Mouse (Mus musculus): ENCODE measurements around the gene Rtca. TPM values are rescaled to one million over a fixed set of nuclear protein-coding genes. Genes with fewer than 3 reads are reported as not detected.

The Rtca gene
- polyA plus RNA-seq (2015; fragmentation: Nextera tagmentation; extraction: Ambion mirVana), result 103 and 107 TPM in 2 replicates

GRCm38 (mm10) chr3:116507772-116508351 is at the start of gene Rtca:
Gene Rtca (minus strand): TSS chr3:116508208.
- Histone ChIP-seq H3K9me3 (no peaks in the 10 kb centered on the region), H3K27me3 (no peaks in the 10 kb centered on the region), H3K9ac (replicated peaks) (peak within 1 kb of the TSS; percentile 81), H3K27ac (replicated peaks) (peak within 1 kb of the TSS; percentile 77), H3K4me1 (peaks cover 22% of the 10 kb centered on the region), H3K4me2 (replicated peaks) (peak within 1 kb of the TSS; percentile 60), H3K4me3 (peak within 1 kb of the TSS; percentile 76), H3K36me3 (peaks cover 23% of the 10 kb centered on the region)
- under 1% methylated on average over 44 of the region's 44 CpGs for WGBS
- peak; percentile 97 for ATAC-seq (replicated peaks)

GRCm38 (mm10) chr3:116551362-116551761 is 43.4 kb upstream of the Rtca start:
- WGBS, result 95% methylated on average over 5 of the region's 5 CpGs
- Histone ChIP-seq H3K27ac (replicated peaks) (no peak overlapping the region), H3K4me3 (no peak overlapping the region), H3K4me1 (no peaks in the 10 kb centered on the region), H3K9ac (replicated peaks) (no peak overlapping the region), H3K36me3 (peaks cover 13% of the 10 kb centered on the region; the same call in 1 of the 2 replicates), H3K4me2 (replicated peaks) (no peak overlapping the region), H3K27me3 (no peaks in the 10 kb centered on the region), H3K9me3 (no peaks in the 10 kb centered on the region)
- ATAC-seq (replicated peaks), result no peak

GRCm38 (mm10) chr3:116547430-116547829 is 39.4 kb upstream of the Rtca start:
- peaks cover 27% of the 10 kb centered on the region for H3K36me3 ChIP-seq
- H3K4me3 ChIP-seq, result no peak overlapping the region
- no peak overlapping the region for H3K4me2 ChIP-seq (replicated peaks)
- no peaks in the 10 kb centered on the region for H3K4me1 ChIP-seq
- no peak for ATAC-seq (replicated peaks)
- WGBS, result 90% methylated on average over 5 of the region's 5 CpGs
- H3K27ac ChIP-seq (replicated peaks), result no peak overlapping the region
- H3K9me3 ChIP-seq, result no peaks in the 10 kb centered on the region
- no peaks in the 10 kb centered on the region for H3K27me3 ChIP-seq
- no peak overlapping the region for H3K9ac ChIP-seq (replicated peaks)

GRCm38 (mm10) chr3:116542532-116542931 is 34.5 kb upstream of the Rtca start:
- WGBS, result 89% methylated on average over 3 of the region's 3 CpGs
- no peak overlapping the region for H3K9ac ChIP-seq (replicated peaks)
- no peak overlapping the region for H3K27ac ChIP-seq (replicated peaks)
- H3K4me1 ChIP-seq, result no peaks in the 10 kb centered on the region
- H3K27me3 ChIP-seq, result no peaks in the 10 kb centered on the region
- no peak overlapping the region for H3K4me2 ChIP-seq (replicated peaks)
- H3K9me3 ChIP-seq, result no peaks in the 10 kb centered on the region
- H3K36me3 ChIP-seq, result peaks cover 41% of the 10 kb centered on the region
- no peak for ATAC-seq (replicated peaks)
- no peak overlapping the region for H3K4me3 ChIP-seq

GRCm38 (mm10) chr3:116542070-116542469 is 34.1 kb upstream of the Rtca start:
- H3K4me3 ChIP-seq, result no peak overlapping the region
- H3K9ac ChIP-seq (replicated peaks), result no peak overlapping the region
- H3K27me3 ChIP-seq, result no peaks in the 10 kb centered on the region
- peaks cover 42% of the 10 kb centered on the region for H3K36me3 ChIP-seq
- H3K4me1 ChIP-seq, result no peaks in the 10 kb centered on the region
- ATAC-seq (replicated peaks), result no peak
- H3K4me2 ChIP-seq (replicated peaks), result no peak overlapping the region
- no peak overlapping the region for H3K27ac ChIP-seq (replicated peaks)
- 84% methylated on average over 2 of the region's 2 CpGs for WGBS
- H3K9me3 ChIP-seq, result no peaks in the 10 kb centered on the region

- H3K9me3 ChIP-seq, result no peaks in the 10 kb centered on the region
- no peaks in the 10 kb centered on the region for H3K27me3 ChIP-seq
- H3K4me3 ChIP-seq, result no peak overlapping the region
- no peak for ATAC-seq (replicated peaks)
- H3K4me1 ChIP-seq, result no peaks in the 10 kb centered on the region
- WGBS, result 61% methylated on average over 6 of the region's 6 CpGs
- no peak overlapping the region for H3K4me2 ChIP-seq (replicated peaks)
- H3K27ac ChIP-seq (replicated peaks), result no peak overlapping the region
- no peak overlapping the region for H3K9ac ChIP-seq (replicated peaks)
- H3K36me3 ChIP-seq, result peaks cover 46% of the 10 kb centered on the region
These were observed 29.2 kb upstream of the Rtca start for GRCm38 (mm10) chr3:116537200-116537573.

- Histone ChIP-seq H3K27me3 (no peaks in the 10 kb centered on the region), H3K4me1 (no peaks in the 10 kb centered on the region), H3K9ac (replicated peaks) (no peak overlapping the region), H3K4me3 (no peak overlapping the region), H3K36me3 (peaks cover 46% of the 10 kb centered on the region), H3K4me2 (replicated peaks) (no peak overlapping the region), H3K9me3 (no peaks in the 10 kb centered on the region), H3K27ac (replicated peaks) (no peak overlapping the region)
- ATAC-seq (replicated peaks), result no peak
- WGBS, result 79% methylated on average over 16 of the region's 16 CpGs
These were observed 28.6 kb upstream of the Rtca start for GRCm38 (mm10) chr3:116536428-116537199.

- 61% methylated on average over 4 of the region's 4 CpGs for WGBS
- no peak overlapping the region for H3K27ac ChIP-seq (replicated peaks)
- no peaks in the 10 kb centered on the region for H3K9me3 ChIP-seq
- H3K36me3 ChIP-seq, result peaks cover 22% of the 10 kb centered on the region
- no peak for ATAC-seq (replicated peaks)
- H3K9ac ChIP-seq (replicated peaks), result no peak overlapping the region
- no peak overlapping the region for H3K4me3 ChIP-seq
- no peaks in the 10 kb centered on the region for H3K4me1 ChIP-seq
- H3K4me2 ChIP-seq (replicated peaks), result no peak overlapping the region
- no peaks in the 10 kb centered on the region for H3K27me3 ChIP-seq
These were observed 22.8 kb upstream of the Rtca start for GRCm38 (mm10) chr3:116530826-116531225.

GRCm38 (mm10) chr3:116529741-116530140 is 21.7 kb upstream of the Rtca start:
- Histone ChIP-seq H3K9ac (replicated peaks) (no peak overlapping the region), H3K27ac (replicated peaks) (no peak overlapping the region), H3K36me3 (peaks cover 13% of the 10 kb centered on the region; the same call in 1 of the 2 replicates), H3K4me2 (replicated peaks) (no peak overlapping the region), H3K9me3 (no peaks in the 10 kb centered on the region), H3K27me3 (no peaks in the 10 kb centered on the region), H3K4me1 (no peaks in the 10 kb centered on the region), H3K4me3 (no peak overlapping the region)
- no peak for ATAC-seq (replicated peaks)
- 70% methylated on average over 4 of the region's 5 CpGs for WGBS

GRCm38 (mm10) chr3:116520141-116520761 is 12.2 kb upstream of the Rtca start:
- 73% methylated on average over 12 of the region's 12 CpGs for WGBS
- Histone ChIP-seq H3K9me3 (no peaks in the 10 kb centered on the region), H3K9ac (replicated peaks) (no peak overlapping the region), H3K36me3 (0 out of 2 replicates have a peak, but pooled peaks cover 3% of the 10 kb centered on the region), H3K27ac (replicated peaks) (no peak overlapping the region), H3K4me2 (replicated peaks) (no peak overlapping the region), H3K4me1 (no peaks in the 10 kb centered on the region), H3K4me3 (no peak overlapping the region), H3K27me3 (no peaks in the 10 kb centered on the region)
- no peak for ATAC-seq (replicated peaks)

- no peaks in the 10 kb centered on the region for H3K27me3 ChIP-seq
- ATAC-seq (replicated peaks), result peak; percentile 95
- no peaks in the 10 kb centered on the region for H3K9me3 ChIP-seq
- peak within 1 kb of the TSS; percentile 55 for H3K27ac ChIP-seq (replicated peaks)
- peak within 1 kb of the TSS; percentile 73 for H3K4me2 ChIP-seq (replicated peaks)
- peak within 1 kb of the TSS; percentile 61 for H3K9ac ChIP-seq (replicated peaks)
- H3K36me3 ChIP-seq, result 0 out of 2 replicates have a peak, but pooled peaks cover 3% of the 10 kb centered on the region
- peaks cover 17% of the 10 kb centered on the region for H3K4me1 ChIP-seq
- WGBS, result under 1% methylated on average over 36 of the region's 36 CpGs
- H3K4me3 ChIP-seq, result peak within 1 kb of the TSS; percentile 64
These were observed 5.1 kb upstream of the Rtca start, which contains the start of gene Dbt for GRCm38 (mm10) chr3:116512904-116513716. Gene Dbt (plus strand): TSS chr3:116513070.
